Mouse (Mus musculus) kidney, embryonic 15.5 days (tissue): ENCODE results near the gene Mrpl23. TPM values are rescaled to one million over a fixed set of nuclear protein-coding genes. Genes with fewer than 3 reads are reported as not detected.
A peak's percentile ranks its signal among the peaks of the same experiment; 100 is the strongest.

ENCODE experiments used
- ATAC-seq: fragments of 200-750 bp; cut with Nextera tagmentation; replicated peaks from 2 replicates; pipeline ENCODE4 v1.8.0; 2017; ENCODE audit warnings: moderate TSS enrichment; ENCODE audit not compliant: low FRiP score
- H3K27ac ChIP-seq: fragments of 300-500 bp; sonication (generic); 2 replicates; pipeline ENCODE4 v1.5.1; 2015; ENCODE audit warnings: mild to moderate bottlenecking, inconsistent platforms
- H3K27me3 ChIP-seq: fragments of 300-500 bp; sonication (generic); 2 replicates; pipeline ENCODE4 v1.6.1; 2015; ENCODE audit warnings: inconsistent platforms
- H3K36me3 ChIP-seq: fragments of 300-500 bp; sonication (generic); 2 replicates; pipeline ENCODE4 v1.6.1; 2015; ENCODE audit warnings: inconsistent platforms
- H3K4me1 ChIP-seq: fragments of 300-500 bp; sonication (generic); 2 replicates; pipeline ENCODE4 v1.6.1; 2015; ENCODE audit warnings: inconsistent platforms
- H3K4me2 ChIP-seq: fragments of 300-500 bp; sonication (generic); 2 replicates; pipeline ENCODE4 v1.6.1; 2015; ENCODE audit warnings: moderate library complexity, mild to moderate bottlenecking, inconsistent platforms
- H3K4me3 ChIP-seq: fragments of 300-500 bp; sonication (generic); replicated peaks from 2 replicates; pipeline ENCODE4 v1.5.1; 2015; ENCODE audit warnings: mild to moderate bottlenecking, inconsistent platforms
- H3K9ac ChIP-seq: fragments of 300-500 bp; sonication (generic); 2 replicates; pipeline ENCODE4 v1.6.1; 2015; ENCODE audit warnings: mild to moderate bottlenecking, inconsistent platforms
- H3K9me3 ChIP-seq: fragments of 300-500 bp; sonication (generic); replicated peaks from 2 replicates; pipeline ENCODE4 v1.6.1; 2016; ENCODE audit warnings: inconsistent platforms
- WGBS: fragments of 180-500 bp; shearing (Covaris S2); methylation state at CpG from one replicate; pipeline ENCODE4 v1.1.7; 2015; ENCODE audit warnings: mixed read lengths; 5-methylcytosine and 5-hydroxymethylcytosine counted together
- polyA plus RNA-seq: library from polyadenylated mRNA; unstranded; fragments of >200 nt; fragmentation: Nextera tagmentation; extraction: Ambion mirVana; gene quantifications from 2 replicates; pipeline ENCODE4 v1.2.1, GENCODE M21; 2015

Gene Mrpl23
- polyA plus RNA-seq, 1 experiment from 2014 or later = 25.8 TPM

DNA sequence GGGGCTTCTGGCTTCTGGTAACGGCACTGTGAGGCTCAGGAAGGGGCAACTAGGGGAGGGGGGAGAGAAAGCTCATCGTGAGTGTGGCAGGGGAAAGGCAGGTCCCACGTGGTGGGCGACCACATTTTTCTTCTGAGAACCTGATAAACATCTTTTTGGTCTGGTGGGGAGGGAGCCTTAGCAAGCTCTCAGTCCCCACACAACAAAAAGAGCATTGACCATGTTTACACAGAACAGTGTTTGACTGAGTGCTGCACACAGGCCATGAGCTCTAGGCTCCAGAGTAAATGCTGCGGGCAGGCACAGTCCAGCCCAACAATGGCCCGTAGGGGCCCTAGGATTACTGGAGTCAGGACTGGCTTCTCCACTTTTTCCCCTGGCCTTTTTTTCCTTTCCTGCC is 6.3 kb downstream of the Mrpl23 start:
- 24% methylated on average over 6 of the region's 6 CpGs for WGBS
- no peak for ATAC-seq
- no peaks in the 10 kb centered on the region for H3K9me3 ChIP-seq
- peaks cover 20% of the 10 kb centered on the region for H3K36me3 ChIP-seq
- 0 out of 2 replicates have a peak overlapping the region, but pooled peaks have one; percentile 12 for H3K9ac ChIP-seq
- H3K4me2 ChIP-seq = no peak overlapping the region
- H3K27ac ChIP-seq = peak overlapping the region; percentile 93
- no peak overlapping the region for H3K4me3 ChIP-seq
- H3K4me1 ChIP-seq = peaks cover 79% of the 10 kb centered on the region
- no peaks in the 10 kb centered on the region for H3K27me3 ChIP-seq

DNA sequence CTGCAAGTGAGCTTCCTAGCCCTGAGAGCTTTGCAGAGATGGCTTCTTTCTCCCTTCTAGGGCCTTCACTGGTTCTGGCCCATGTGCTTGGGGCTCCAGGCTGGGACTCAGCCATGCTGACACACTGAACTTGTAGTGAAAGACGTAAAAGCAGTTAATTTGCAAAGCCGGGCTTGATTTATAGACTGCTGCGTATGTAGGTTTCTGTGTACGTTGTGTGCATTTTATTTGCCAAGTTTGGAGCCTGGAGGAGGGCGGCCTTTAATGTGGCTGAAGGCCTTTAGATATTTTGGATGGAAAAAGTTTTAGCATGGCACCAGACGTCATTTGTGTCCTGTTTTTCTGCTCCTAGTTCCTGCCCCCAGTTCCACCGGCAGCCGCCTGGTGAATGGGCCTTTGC is 7.3 kb downstream of the Mrpl23 start:
- Histone ChIP-seq H3K4me2 (no peak overlapping the region), H3K9me3 (no peaks in the 10 kb centered on the region), H3K36me3 (peaks cover 20% of the 10 kb centered on the region), H3K4me3 (no peak overlapping the region), H3K4me1 (peaks cover 73% of the 10 kb centered on the region), H3K27ac (peak overlapping the region; percentile 93), H3K9ac (no peak overlapping the region), H3K27me3 (no peaks in the 10 kb centered on the region)
- WGBS = 32% methylated on average over 8 of the region's 8 CpGs
- ATAC-seq = no peak

- 6% methylated on average over 11 of the region's 11 CpGs for WGBS
- Histone ChIP-seq H3K4me3 (no peak overlapping the region), H3K27ac (peak overlapping the region; percentile 93), H3K9ac (peak overlapping the region; percentile 18; the same call in 1 of the 2 replicates), H3K4me2 (peak overlapping the region; percentile 29), H3K9me3 (no peaks in the 10 kb centered on the region), H3K4me1 (peaks cover 84% of the 10 kb centered on the region), H3K27me3 (no peaks in the 10 kb centered on the region), H3K36me3 (peaks cover 6% of the 10 kb centered on the region; the same call in 1 of the 2 replicates)
- peak; percentile 83 for ATAC-seq
Observed at GRCm38 (mm10) chr7:142542771-142543303, 10.4 kb downstream of the Mrpl23 start.

DNA sequence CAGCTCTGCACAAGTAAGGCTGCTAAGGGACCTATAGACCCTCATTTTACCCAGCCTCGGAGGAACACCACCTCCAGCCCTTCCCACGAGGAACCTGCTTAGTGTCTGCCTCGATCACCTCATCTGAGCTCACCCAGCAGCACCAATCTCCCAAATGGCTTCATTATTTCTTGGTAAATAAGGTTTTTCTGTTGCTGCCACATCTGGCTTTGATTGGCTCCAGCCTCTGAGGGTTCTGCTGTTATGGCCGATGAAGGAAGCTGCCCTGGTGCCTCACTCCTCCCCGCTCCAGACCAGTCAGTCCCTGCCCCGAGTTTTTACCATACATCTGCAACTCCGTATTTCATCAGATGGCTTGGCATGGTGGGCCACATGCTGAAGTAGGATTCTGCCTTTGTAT is 13.5 kb downstream of the Mrpl23 start:
- H3K27ac ChIP-seq = peak overlapping the region; percentile 33
- no peak overlapping the region for H3K4me2 ChIP-seq
- H3K27me3 ChIP-seq = no peaks in the 10 kb centered on the region
- no peak overlapping the region for H3K9ac ChIP-seq
- H3K9me3 ChIP-seq = no peaks in the 10 kb centered on the region
- no peak for ATAC-seq
- no peak overlapping the region for H3K4me3 ChIP-seq
- 70% methylated on average over 7 of the region's 7 CpGs for WGBS
- peaks cover 78% of the 10 kb centered on the region for H3K4me1 ChIP-seq
- H3K36me3 ChIP-seq = peaks cover 6% of the 10 kb centered on the region; the same call in 1 of the 2 replicates

- H3K27ac ChIP-seq = peak overlapping the region; percentile 86
- H3K4me3 ChIP-seq = no peak overlapping the region
- whole genome bisulfite sequencing = 15% methylated on average over 2 of the region's 2 CpGs
- no peaks in the 10 kb centered on the region for H3K36me3 ChIP-seq
- H3K9me3 ChIP-seq = no peaks in the 10 kb centered on the region
- no peak overlapping the region for H3K9ac ChIP-seq
- H3K27me3 ChIP-seq = no peaks in the 10 kb centered on the region
- H3K4me2 ChIP-seq = no peak overlapping the region
- ATAC-seq = peak; percentile 10
- H3K4me1 ChIP-seq = peaks cover 71% of the 10 kb centered on the region
Observed at GRCm38 (mm10) chr7:142547874-142548273, 15.4 kb downstream of the Mrpl23 start.

DNA sequence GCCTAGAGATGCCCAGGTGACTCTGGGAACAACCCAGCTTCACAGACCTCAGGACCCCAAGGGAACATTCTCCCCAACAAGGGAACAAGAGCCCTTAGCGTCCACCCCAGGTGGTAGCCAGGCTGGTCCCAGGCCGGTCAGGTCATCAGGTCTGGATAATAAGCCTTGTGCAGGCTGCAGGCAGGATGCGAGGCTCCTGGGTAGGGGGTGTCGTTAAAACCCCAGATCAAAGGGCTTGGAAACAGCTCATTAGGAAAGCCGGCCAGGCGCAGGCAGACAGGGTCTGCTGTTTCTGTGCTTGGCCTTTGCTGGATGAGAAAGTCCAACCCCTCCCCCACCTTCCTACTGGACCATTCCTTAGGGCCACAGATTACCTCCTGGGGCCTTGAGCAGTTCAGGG is 16.2 kb downstream of the Mrpl23 start:
- WGBS = 23% methylated on average over 6 of the region's 6 CpGs
- no peaks in the 10 kb centered on the region for H3K9me3 ChIP-seq
- no peak overlapping the region for H3K4me3 ChIP-seq
- H3K27me3 ChIP-seq = no peaks in the 10 kb centered on the region
- H3K4me1 ChIP-seq = peaks cover 71% of the 10 kb centered on the region
- H3K9ac ChIP-seq = no peak overlapping the region
- peak overlapping the region; percentile 86 for H3K27ac ChIP-seq
- H3K4me2 ChIP-seq = no peak overlapping the region
- H3K36me3 ChIP-seq = no peaks in the 10 kb centered on the region
- ATAC-seq = no peak

DNA sequence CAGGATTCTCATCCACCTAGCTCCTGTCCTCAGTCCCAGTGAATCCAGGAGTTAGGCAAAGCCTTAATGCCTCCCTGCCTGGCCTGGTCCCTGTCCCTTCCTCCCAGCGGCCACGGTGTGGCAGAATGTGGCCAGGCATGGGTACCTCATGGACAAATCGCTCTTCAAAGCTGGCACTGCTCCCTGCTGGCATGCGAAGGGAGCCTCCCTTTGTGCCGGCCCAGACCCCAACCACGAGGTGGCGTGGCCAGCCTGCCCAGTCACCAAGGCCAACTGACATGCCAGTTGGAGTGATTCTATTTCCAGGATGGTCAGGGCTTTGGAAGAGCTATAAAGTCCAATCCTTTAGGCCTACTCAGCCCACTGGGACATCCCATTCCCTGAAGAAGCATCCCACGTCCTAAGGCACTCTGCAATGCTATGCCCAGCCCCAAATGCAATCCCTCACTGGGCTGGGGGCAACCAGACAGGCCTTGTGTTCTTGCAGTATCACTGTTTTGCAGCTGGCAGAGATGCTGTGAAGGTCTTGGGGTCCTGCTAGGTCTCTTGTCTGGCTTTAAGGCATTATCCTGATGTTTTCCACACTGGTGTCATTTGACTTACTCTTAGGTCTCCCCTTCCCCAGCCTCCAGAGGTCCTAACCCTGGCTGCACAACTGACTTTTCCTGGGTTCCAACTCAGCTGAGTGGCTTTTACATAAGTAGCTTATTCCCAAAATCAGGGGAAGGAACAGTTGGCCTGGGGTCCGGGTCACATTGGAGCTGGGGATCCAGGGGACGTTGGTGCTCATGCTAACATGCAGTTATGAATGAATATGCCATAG is 17.7 kb downstream of the Mrpl23 start:
- H3K27ac ChIP-seq = no peak overlapping the region
- H3K36me3 ChIP-seq = no peaks in the 10 kb centered on the region
- 79% methylated on average over 10 of the region's 10 CpGs for WGBS
- H3K4me3 ChIP-seq = no peak overlapping the region
- H3K9ac ChIP-seq = no peak overlapping the region
- H3K4me1 ChIP-seq = peaks cover 80% of the 10 kb centered on the region
- H3K4me2 ChIP-seq = no peak overlapping the region
- H3K9me3 ChIP-seq = no peaks in the 10 kb centered on the region
- no peaks in the 10 kb centered on the region for H3K27me3 ChIP-seq
- ATAC-seq = no peak

DNA sequence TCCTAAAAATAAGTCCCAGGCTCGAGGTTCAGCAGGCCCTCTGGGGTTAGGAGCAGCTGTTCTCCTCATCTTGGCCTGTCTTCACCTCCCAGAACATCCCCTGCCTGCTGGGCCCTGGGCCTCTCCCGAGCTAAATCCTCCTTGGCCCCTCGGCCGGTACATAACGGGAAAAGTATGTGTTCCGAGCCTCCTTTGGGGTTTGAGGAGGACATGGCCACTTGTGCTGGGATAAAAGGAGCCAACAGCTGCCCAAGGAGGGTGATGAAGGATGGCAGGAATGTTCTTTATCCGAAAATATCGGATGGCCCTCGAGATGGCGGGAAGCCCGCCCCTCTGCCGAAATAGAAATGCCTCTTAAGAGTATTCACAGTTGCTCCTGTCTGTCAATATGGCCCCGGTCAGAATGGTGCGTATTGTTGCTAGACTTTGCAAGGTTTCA is 18.5 kb downstream of the Mrpl23 start:
- no peak for ATAC-seq
- no peak overlapping the region for H3K27ac ChIP-seq
- H3K36me3 ChIP-seq = no peaks in the 10 kb centered on the region
- no peak overlapping the region for H3K9ac ChIP-seq
- H3K4me2 ChIP-seq = no peak overlapping the region
- H3K27me3 ChIP-seq = no peaks in the 10 kb centered on the region
- H3K9me3 ChIP-seq = no peaks in the 10 kb centered on the region
- H3K4me1 ChIP-seq = peaks cover 81% of the 10 kb centered on the region
- no peak overlapping the region for H3K4me3 ChIP-seq
- WGBS = 84% methylated on average over 14 of the region's 14 CpGs

DNA sequence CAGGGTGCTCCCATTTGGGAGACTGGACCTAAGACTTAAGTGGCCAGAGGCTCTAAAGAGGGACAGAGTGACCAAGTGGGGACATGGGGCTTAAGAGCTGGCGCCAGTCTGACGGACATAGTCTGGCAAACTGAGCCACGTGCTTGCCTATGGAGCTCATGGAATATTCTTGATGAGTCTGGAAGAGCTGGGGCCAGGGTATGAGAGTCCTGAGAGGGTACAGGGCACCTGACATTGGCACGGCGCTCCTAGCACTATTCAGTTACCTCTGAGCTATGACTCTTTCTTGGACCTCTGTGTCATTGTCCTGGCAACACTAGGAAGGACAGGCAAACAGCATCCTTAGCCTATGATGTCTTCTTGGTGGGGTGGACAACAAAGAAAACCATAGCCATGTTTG is 19.2 kb downstream of the Mrpl23 start:
- no peak overlapping the region for H3K4me2 ChIP-seq
- 87% methylated on average over 5 of the region's 5 CpGs for WGBS
- H3K36me3 ChIP-seq = no peaks in the 10 kb centered on the region
- H3K27me3 ChIP-seq = no peaks in the 10 kb centered on the region
- no peaks in the 10 kb centered on the region for H3K9me3 ChIP-seq
- ATAC-seq = no peak
- no peak overlapping the region for H3K4me3 ChIP-seq
- H3K9ac ChIP-seq = no peak overlapping the region
- peak overlapping the region; percentile 93; the same call in 1 of the 2 replicates for H3K27ac ChIP-seq
- peaks cover 74% of the 10 kb centered on the region for H3K4me1 ChIP-seq

DNA sequence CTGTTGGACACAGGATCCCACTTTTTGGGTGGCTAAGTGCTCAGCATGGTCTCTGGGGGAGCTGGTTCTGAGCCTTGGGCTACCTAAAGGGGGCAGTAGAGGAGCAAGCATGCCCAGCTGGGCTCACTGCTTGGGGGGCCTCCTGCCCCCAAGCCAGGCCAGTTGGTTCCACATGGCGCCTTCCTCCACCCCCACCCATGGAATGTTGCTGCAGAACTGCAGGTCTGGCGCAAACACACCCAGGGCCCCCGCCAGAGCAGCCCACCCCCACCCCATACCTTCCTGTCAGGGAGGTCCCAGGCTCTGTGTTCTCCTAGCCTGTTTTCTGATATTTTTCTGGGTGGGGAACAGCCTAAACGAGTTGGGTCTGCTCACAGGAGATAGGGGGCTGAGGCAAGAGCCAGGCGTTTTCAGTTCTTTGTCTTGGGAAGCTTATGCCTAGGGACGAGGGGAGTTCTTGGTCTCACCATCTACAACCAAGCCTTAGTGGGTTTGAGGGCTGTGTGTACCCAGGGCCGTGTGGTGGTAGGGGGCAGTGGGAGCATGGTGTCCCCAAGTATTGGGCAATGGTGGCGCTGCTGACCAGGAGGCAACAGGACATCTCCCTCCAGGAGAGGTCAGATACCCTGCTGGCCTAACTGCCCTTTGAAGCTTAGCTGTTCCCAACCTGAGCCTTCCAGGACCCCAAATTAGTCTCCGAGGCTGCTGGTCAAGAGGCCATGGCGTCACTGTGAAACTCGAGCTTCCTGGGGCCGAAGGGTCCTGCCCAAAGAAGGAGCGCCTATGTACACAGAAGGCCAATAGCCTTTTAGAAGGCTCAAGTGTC is 20.3 kb downstream of the Mrpl23 start:
- Histone ChIP-seq H3K9me3 (no peaks in the 10 kb centered on the region), H3K4me2 (no peak overlapping the region), H3K27ac (peak overlapping the region; percentile 93), H3K4me1 (peaks cover 71% of the 10 kb centered on the region), H3K9ac (no peak overlapping the region), H3K27me3 (no peaks in the 10 kb centered on the region), H3K36me3 (no peaks in the 10 kb centered on the region), H3K4me3 (no peak overlapping the region)
- WGBS = 16% methylated on average over 13 of the region's 13 CpGs
- ATAC-seq = peak; percentile 57

GRCm38 (mm10) chr7:142553417-142554335 is 21.2 kb downstream of the Mrpl23 start:
- Histone ChIP-seq H3K9me3 (no peaks in the 10 kb centered on the region), H3K36me3 (no peaks in the 10 kb centered on the region), H3K4me2 (no peak overlapping the region), H3K27me3 (no peaks in the 10 kb centered on the region), H3K4me3 (no peak overlapping the region), H3K4me1 (peaks cover 64% of the 10 kb centered on the region), H3K9ac (peak overlapping the region; percentile 11; the same call in 1 of the 2 replicates), H3K27ac (peak overlapping the region; percentile 93)
- peak; percentile 31; the same call in 1 of the 2 replicates for ATAC-seq
- WGBS = 15% methylated on average over 11 of the region's 11 CpGs
